Mouse (Mus musculus): Measurements from ENCODE around the gene Kdm5c. TPM values are rescaled to one million over a fixed set of nuclear protein-coding genes. Genes with fewer than 3 reads are reported as not detected.
A peak's percentile ranks its signal among the peaks of the same experiment; 100 is the strongest.

Gene Kdm5c
- total and polyA plus RNA-seq, 3 experiments, result 21.6 to 59.3 (median 45.2) TPM

- TF ChIP-seq IRF4 (IDR thresholded peaks at IDR 0.05; ENCODE audit: low read depth, low read length) (0 out of 2 replicates have a peak, but pooled peaks have one; percentile 53), UBTF (IDR thresholded peaks at IDR 0.05; ENCODE audit: low read depth, low read length) (no peak), NELFE (IDR thresholded peaks at IDR 0.05; ENCODE audit: low read depth, low read length) (no peak)
These were observed 14.3 kb upstream of the Kdm5c start (continued) for GRCm38 (mm10) chrX:152218529-152218928.

GRCm38 (mm10) chrX:152221721-152222120, 11.1 kb upstream of the Kdm5c start:
- Histone ChIP-seq H3K36me3 (replicated peaks in 1 of 2; ENCODE audit: control insufficient read depth in 1 of 2, insufficient read depth in 1 of 2, low read length in 1 of 2) (peaks cover 0 to 23% of the 10 kb centered on the region in 2 experiments), H3K4me3 (replicated peaks in 1 of 3; ENCODE audit: low read depth in 2 of 3, low read length in 2 of 3, poor library complexity in 1 of 3) (no peak overlapping the region), H3K4me1 (ENCODE audit: control insufficient read depth in 1 of 2, insufficient read depth in 2 of 2) (peaks cover 2 to 21% of the 10 kb centered on the region in 2 experiments; a peak in 3 of 4 replicates), H3K79me2 (replicated peaks; ENCODE audit: control insufficient read depth, extremely low read depth, insufficient read depth, poor library complexity, severe bottlenecking) (no peaks in the 10 kb centered on the region), H3K27me3 (replicated peaks) (no peaks in the 10 kb centered on the region), H3K4me2 (ENCODE audit: insufficient read depth, low read depth, poor library complexity, severe bottlenecking) (no peak overlapping the region), H3K9me3 (replicated peaks; ENCODE audit: low read length) (no peaks in the 10 kb centered on the region), H3K27ac (ENCODE audit: insufficient read depth, low read depth) (no peak overlapping the region), H3K9ac (ENCODE audit: insufficient read depth, low read depth) (no peak overlapping the region)
- no peak for DNase-seq (ENCODE audit: extremely low read depth)
- in situ Hi-C loops (cut with MboI; ENCODE audit: low pct_ligation_motif_present, low pct_unique_long_range_greater_than_20kb, low sequenced_read_pairs) (no loop called here), dilution Hi-C loops (cut with MboI; ENCODE audit: extremely low pct_ligation_motif_present, extremely low pct_unique_long_range_greater_than_20kb, low sequenced_read_pairs) (no loop called here)
- TF ChIP-seq ETS1 (conservative IDR thresholded peaks at IDR 0.05; ENCODE audit: low read depth, low read length) (no peak), MAZ (IDR thresholded peaks at IDR 0.05; ENCODE audit: low read depth, low read length) (no peak), RCOR1 (conservative IDR thresholded peaks at IDR 0.05; ENCODE audit: low read depth, low read length) (no peak), SMC3 (IDR thresholded peaks at IDR 0.05; ENCODE audit: low read depth, low read length) (no peak), RAD21 (IDR thresholded peaks at IDR 0.05; ENCODE audit: low read depth, low read length) (no peak), NELFE (IDR thresholded peaks at IDR 0.05; ENCODE audit: low read depth, low read length) (no peak), USF2 (conservative IDR thresholded peaks at IDR 0.05; ENCODE audit: low read depth, low read length) (no peak), UBTF (IDR thresholded peaks at IDR 0.05; ENCODE audit: low read depth, low read length) (no peak)

- Histone ChIP-seq H3K79me2 (replicated peaks; ENCODE audit: control insufficient read depth, extremely low read depth, insufficient read depth, poor library complexity, severe bottlenecking) (no peaks in the 10 kb centered on the region), H3K36me3 (replicated peaks in 1 of 2; ENCODE audit: control insufficient read depth in 1 of 2, insufficient read depth in 1 of 2, low read length in 1 of 2) (peaks cover 0 to 23% of the 10 kb centered on the region in 2 experiments), H3K4me1 (ENCODE audit: control insufficient read depth in 1 of 2, insufficient read depth in 2 of 2) (peaks cover 2 to 21% of the 10 kb centered on the region in 2 experiments; a peak in 3 of 4 replicates), H3K4me2 (ENCODE audit: insufficient read depth, low read depth, poor library complexity, severe bottlenecking) (no peak overlapping the region), H3K27me3 (replicated peaks) (no peaks in the 10 kb centered on the region), H3K4me3 (replicated peaks in 1 of 3; ENCODE audit: low read depth in 2 of 3, low read length in 2 of 3, poor library complexity in 1 of 3) (no peak overlapping the region), H3K27ac (ENCODE audit: insufficient read depth, low read depth) (no peak overlapping the region), H3K9me3 (replicated peaks; ENCODE audit: low read length) (no peaks in the 10 kb centered on the region), H3K9ac (ENCODE audit: insufficient read depth, low read depth) (no peak overlapping the region)
- dilution Hi-C loops (cut with MboI; ENCODE audit: extremely low pct_ligation_motif_present, extremely low pct_unique_long_range_greater_than_20kb, low sequenced_read_pairs), result no loop called here
- no peak for DNase-seq (ENCODE audit: extremely low read depth)
- in situ Hi-C loops (cut with MboI; ENCODE audit: low pct_ligation_motif_present, low pct_unique_long_range_greater_than_20kb, low sequenced_read_pairs), result no loop called here
- TF ChIP-seq KAT2A (IDR thresholded peaks at IDR 0.05; ENCODE audit: insufficient replicate concordance, low read length) (no peak), SMC3 (IDR thresholded peaks at IDR 0.05; ENCODE audit: low read depth, low read length) (no peak), JUND (conservative IDR thresholded peaks at IDR 0.05; ENCODE audit: low read depth, low read length) (no peak), RAD21 (IDR thresholded peaks at IDR 0.05; ENCODE audit: low read depth, low read length) (no peak), IRF4 (IDR thresholded peaks at IDR 0.05; ENCODE audit: low read depth, low read length) (no peak), MAZ (IDR thresholded peaks at IDR 0.05; ENCODE audit: low read depth, low read length) (no peak), TCF12 (IDR thresholded peaks at IDR 0.05; ENCODE audit: low read depth, low read length) (no peak), HCFC1 (IDR thresholded peaks at IDR 0.05; ENCODE audit: low read depth, low read length) (no peak), ZNF384 (IDR thresholded peaks at IDR 0.05; ENCODE audit: low read depth, low read length) (no peak), E2F4 (IDR thresholded peaks at IDR 0.05; ENCODE audit: insufficient replicate concordance, low read depth, low read length) (no peak), ELF1 (IDR thresholded peaks at IDR 0.05; ENCODE audit: low read depth, low read length) (no peak), NELFE (IDR thresholded peaks at IDR 0.05; ENCODE audit: low read depth, low read length) (no peak), MYC (IDR thresholded peaks at IDR 0.05; ENCODE audit: low read depth, low read length) (no peak), MAFK (IDR thresholded peaks at IDR 0.05; ENCODE audit: insufficient replicate concordance, low read length) (no peak), ZC3H11A (IDR thresholded peaks at IDR 0.05; ENCODE audit: low read depth, low read length) (no peak)
These were observed 10.6 kb upstream of the Kdm5c start for GRCm38 (mm10) chrX:152222226-152222625.
